Mouse (Mus musculus) bone marrow macrophage, adult 2 months (primary cell): ENCODE results near the gene Mettl14.

Source experiments
- CTCF ChIP-seq: IDR thresholded peaks from 2 replicates; pipeline ENCODE4 v1.5.1; 2012; ENCODE audit warnings: low read depth, mild to moderate bottlenecking, low read length, moderate library complexity
- POLR2A ChIP-seq: IDR thresholded peaks from 2 replicates; pipeline ENCODE4 v1.6.1; 2012; ENCODE audit warnings: mild to moderate bottlenecking, low read depth, low read length, borderline replicate concordance

DNA sequence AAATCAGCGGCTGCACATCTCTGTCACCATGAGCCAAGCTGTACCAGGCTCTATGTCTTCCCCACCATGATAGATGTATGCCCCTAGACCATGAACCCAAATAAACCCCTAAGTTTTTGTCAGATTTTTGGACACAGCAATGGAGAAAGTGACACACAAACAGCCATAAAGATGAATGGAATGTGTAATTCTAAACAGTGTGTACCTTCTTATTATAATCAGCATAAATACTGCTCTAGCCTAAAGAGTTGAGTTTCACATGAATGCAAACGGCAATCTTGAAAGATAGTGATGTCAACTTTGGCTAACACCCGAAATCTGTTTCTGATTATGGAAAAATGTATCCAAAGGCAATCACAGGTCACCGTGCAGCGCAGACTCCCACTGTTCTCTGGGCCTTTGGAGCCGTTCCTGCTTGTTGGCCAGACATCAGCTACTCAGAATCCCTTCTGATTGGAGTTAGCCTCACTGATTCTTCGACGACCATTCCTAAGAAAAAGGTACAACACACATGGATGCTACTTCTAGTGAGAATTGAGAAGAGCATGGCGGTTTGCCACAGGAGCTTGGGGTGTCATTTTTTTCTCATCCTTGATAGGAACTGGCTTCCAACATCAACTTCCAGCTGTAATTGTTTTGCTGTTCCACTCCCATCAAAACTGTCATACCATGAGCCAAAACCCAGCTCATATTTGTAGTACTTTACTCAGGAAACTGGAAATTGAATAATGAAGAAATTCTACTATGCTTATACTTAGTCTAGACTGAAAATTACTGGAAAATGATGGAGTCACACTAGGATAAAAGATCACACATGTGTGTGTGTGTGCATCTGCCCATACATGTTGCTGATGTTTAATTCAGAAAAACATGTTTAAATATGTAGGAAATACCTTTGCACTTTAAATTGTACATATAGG, 11.9 kb upstream of the Mettl14 start:
- TF ChIP-seq CTCF (no peak), POLR2A (no peak)
